Mouse (Mus musculus) kidney, embryonic 15.5 days (tissue): ENCODE results near the gene Nfatc3. TPM values are rescaled to one million over a fixed set of nuclear protein-coding genes. Genes with fewer than 3 reads are reported as not detected.

ENCODE experiments used
- ATAC-seq: fragments of 200-750 bp; cut with Nextera tagmentation; replicated peaks from 2 replicates; pipeline ENCODE4 v1.8.0; 2017; ENCODE audit warnings: moderate TSS enrichment; ENCODE audit not compliant: low FRiP score
- H3K27ac ChIP-seq: fragments of 300-500 bp; sonication (generic); 2 replicates; pipeline ENCODE4 v1.5.1; 2015; ENCODE audit warnings: mild to moderate bottlenecking, inconsistent platforms
- H3K27me3 ChIP-seq: fragments of 300-500 bp; sonication (generic); 2 replicates; pipeline ENCODE4 v1.6.1; 2015; ENCODE audit warnings: inconsistent platforms
- H3K36me3 ChIP-seq: fragments of 300-500 bp; sonication (generic); 2 replicates; pipeline ENCODE4 v1.6.1; 2015; ENCODE audit warnings: inconsistent platforms
- H3K4me1 ChIP-seq: fragments of 300-500 bp; sonication (generic); 2 replicates; pipeline ENCODE4 v1.6.1; 2015; ENCODE audit warnings: inconsistent platforms
- H3K4me2 ChIP-seq: fragments of 300-500 bp; sonication (generic); 2 replicates; pipeline ENCODE4 v1.6.1; 2015; ENCODE audit warnings: moderate library complexity, mild to moderate bottlenecking, inconsistent platforms
- H3K4me3 ChIP-seq: fragments of 300-500 bp; sonication (generic); replicated peaks from 2 replicates; pipeline ENCODE4 v1.5.1; 2015; ENCODE audit warnings: mild to moderate bottlenecking, inconsistent platforms
- H3K9ac ChIP-seq: fragments of 300-500 bp; sonication (generic); 2 replicates; pipeline ENCODE4 v1.6.1; 2015; ENCODE audit warnings: mild to moderate bottlenecking, inconsistent platforms
- H3K9me3 ChIP-seq: fragments of 300-500 bp; sonication (generic); replicated peaks from 2 replicates; pipeline ENCODE4 v1.6.1; 2016; ENCODE audit warnings: inconsistent platforms
- WGBS: fragments of 180-500 bp; shearing (Covaris S2); methylation state at CpG from one replicate; pipeline ENCODE4 v1.1.7; 2015; ENCODE audit warnings: mixed read lengths; 5-methylcytosine and 5-hydroxymethylcytosine counted together
- polyA plus RNA-seq: library from polyadenylated mRNA; unstranded; fragments of >200 nt; fragmentation: Nextera tagmentation; extraction: Ambion mirVana; gene quantifications from 2 replicates; pipeline ENCODE4 v1.2.1, GENCODE M21; 2015

The Nfatc3 gene
- polyA plus RNA-seq, 1 experiment from 2014 or later: 7.3 TPM

DNA sequence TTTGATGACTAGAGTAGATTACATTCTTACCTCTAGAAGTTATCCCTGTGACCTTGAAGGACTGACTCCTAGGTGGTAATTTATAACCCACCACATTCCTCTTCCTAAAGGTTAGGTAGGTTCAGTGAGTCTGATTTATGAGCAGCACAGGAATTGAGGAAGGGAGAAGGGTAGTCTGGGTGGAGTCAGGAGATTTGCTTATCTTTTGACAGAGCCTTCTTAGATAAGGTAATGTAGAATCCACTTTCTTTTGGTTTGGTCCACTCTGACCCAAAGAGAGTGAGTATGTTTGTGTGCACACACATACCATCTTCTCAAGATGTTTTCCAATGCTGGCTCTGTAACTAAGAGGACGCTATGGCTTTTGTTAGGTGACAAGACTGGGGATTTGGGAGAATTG lies 119.0 kb downstream of the Nfatc3 start:
- 76% methylated on average over 1 of the region's 1 CpGs for WGBS
- peaks cover 14% of the 10 kb centered on the region for H3K4me1 ChIP-seq
- no peak for ATAC-seq
- H3K4me2 ChIP-seq: no peak overlapping the region
- H3K9me3 ChIP-seq: no peaks in the 10 kb centered on the region
- H3K36me3 ChIP-seq: peaks cover 19% of the 10 kb centered on the region
- no peaks in the 10 kb centered on the region for H3K27me3 ChIP-seq
- H3K4me3 ChIP-seq: no peak overlapping the region
- no peak overlapping the region for H3K27ac ChIP-seq
- no peak overlapping the region for H3K9ac ChIP-seq

DNA sequence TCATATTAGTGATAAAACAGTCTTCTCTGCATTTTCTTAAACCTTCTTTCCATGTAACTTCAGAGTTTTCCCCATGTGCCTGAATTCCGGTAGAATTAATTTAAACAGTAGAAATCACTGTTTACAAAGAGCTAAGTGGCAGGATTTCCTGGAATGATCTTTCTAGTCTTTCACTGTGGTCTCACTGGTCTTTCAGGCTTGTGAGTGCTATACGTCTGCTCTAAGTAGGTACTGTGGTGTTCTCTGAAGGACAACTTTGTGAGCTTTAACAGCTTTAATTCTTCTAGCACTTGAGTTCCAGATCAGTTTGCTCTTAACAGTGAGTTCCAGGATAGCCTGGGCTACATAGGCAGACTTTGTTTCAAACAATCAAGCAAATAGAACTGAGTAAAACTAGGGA lies 119.8 kb downstream of the Nfatc3 start:
- no peak overlapping the region for H3K4me2 ChIP-seq

More for the DNA sequence above, 119.8 kb downstream of the Nfatc3 start:
- peaks cover 21% of the 10 kb centered on the region for H3K36me3 ChIP-seq
- no peak overlapping the region for H3K27ac ChIP-seq
- H3K27me3 ChIP-seq: no peaks in the 10 kb centered on the region
- ATAC-seq: no peak
- no peaks in the 10 kb centered on the region for H3K9me3 ChIP-seq
- H3K4me1 ChIP-seq: peaks cover 14% of the 10 kb centered on the region
- WGBS: 74% methylated on average over 2 of the region's 2 CpGs
- no peak overlapping the region for H3K4me3 ChIP-seq
- H3K9ac ChIP-seq: no peak overlapping the region

Other genes starting within 250 kb of the Nfatc3 start
- gene Ranbp10, start 231.5 kb upstream of the Nfatc3 start, polyA plus RNA-seq: 12.2 and 13.8 TPM in 2 replicates
- 0.13 and 0.14 TPM in 2 replicates for gene Tsnaxip1, start 231.1 kb upstream of the Nfatc3 start, polyA plus RNA-seq
- gene Cenpt, start 205.6 kb upstream of the Nfatc3 start, polyA plus RNA-seq: 42.0 and 47.0 TPM in 2 replicates
- 66.9 and 67.5 TPM in 2 replicates for gene Thap11, start 203.7 kb upstream of the Nfatc3 start, polyA plus RNA-seq
- 283 and 294 TPM in 2 replicates for gene Nutf2, start 198.3 kb upstream of the Nfatc3 start, polyA plus RNA-seq
- gene Edc4, start 178.0 kb upstream of the Nfatc3 start, polyA plus RNA-seq: 47.1 and 51.9 TPM in 2 replicates
- gene Nrn1l, start 165.3 kb upstream of the Nfatc3 start, polyA plus RNA-seq: 0.78 and 0.92 TPM in 2 replicates
- gene Pskh1, start 158.4 kb upstream of the Nfatc3 start, polyA plus RNA-seq: 36.4 and 41.9 TPM in 2 replicates
- gene Ctrl, start 125.0 kb upstream of the Nfatc3 start, polyA plus RNA-seq: 1.2 and 1.7 TPM in 2 replicates
- gene Psmb10, start 120.4 kb upstream of the Nfatc3 start, polyA plus RNA-seq: 43.8 and 44.5 TPM in 2 replicates
- 1.3 and 2.8 TPM in 2 replicates for gene Lcat, start 115.5 kb upstream of the Nfatc3 start, polyA plus RNA-seq
- 30.1 and 33.9 TPM in 2 replicates for gene Slc12a4, start 92.7 kb upstream of the Nfatc3 start, polyA plus RNA-seq
- not detected in 2 replicates for gene Dpep3, start 79.4 kb upstream of the Nfatc3 start, polyA plus RNA-seq
- 20.5 and 23.3 TPM in 2 replicates for gene Dus2, start 67.5 kb upstream of the Nfatc3 start, polyA plus RNA-seq
- gene Dpep2nb, start 52.9 kb upstream of the Nfatc3 start, polyA plus RNA-seq: 0.18 TPM in 1 of 2 replicates, not detected in the other
- 17.0 and 18.9 TPM in 2 replicates for gene Ddx28, start 47.0 kb upstream of the Nfatc3 start, polyA plus RNA-seq
- gene Esrp2, start 78.1 kb downstream of the Nfatc3 start, polyA plus RNA-seq: 14.9 and 15.8 TPM in 2 replicates
- gene Pla2g15, start 91.6 kb downstream of the Nfatc3 start, polyA plus RNA-seq: 12.4 and 13.9 TPM in 2 replicates
- gene Slc7a6, start 110.0 kb downstream of the Nfatc3 start, polyA plus RNA-seq: 52.7 and 57.3 TPM in 2 replicates
- 36.3 and 37.2 TPM in 2 replicates for gene Slc7a6os, start 152.1 kb downstream of the Nfatc3 start, polyA plus RNA-seq
- gene Prmt7, start 152.1 kb downstream of the Nfatc3 start, polyA plus RNA-seq: 50.7 and 51.8 TPM in 2 replicates